Mouse (Mus musculus): ENCODE results near the gene Cpeb3. TPM values are rescaled to one million over a fixed set of nuclear protein-coding genes. Genes with fewer than 3 reads are reported as not detected.

Gene Cpeb3
- polyA plus RNA-seq, 1 experiment from 2014 or later = 7.9 TPM

GRCm38 (mm10) chr19:37174716-37175435 is 33.5 kb downstream of the Cpeb3 start:
- peak overlapping the region; percentile 96 for H3K9ac ChIP-seq
- peak overlapping the region; percentile 83 for H3K4me3 ChIP-seq
- H3K27me3 ChIP-seq (replicated peaks) = peaks cover 14% of the 10 kb centered on the region
- H3K27ac ChIP-seq (replicated peaks) = peak overlapping the region; percentile 96
- WGBS = 1% methylated on average over 36 of the region's 36 CpGs
- peaks cover 6% of the 10 kb centered on the region for H3K36me3 ChIP-seq
- no peaks in the 10 kb centered on the region for H3K9me3 ChIP-seq
- peaks cover 25% of the 10 kb centered on the region for H3K4me1 ChIP-seq
- ATAC-seq (ENCODE audit: extremely low read depth, insufficient number of reproducible peaks, low FRiP score, low TSS enrichment) = 0 out of 2 replicates have a peak, but pooled peaks have one; percentile 20
- H3K4me2 ChIP-seq = peak overlapping the region; percentile 97

DNA sequence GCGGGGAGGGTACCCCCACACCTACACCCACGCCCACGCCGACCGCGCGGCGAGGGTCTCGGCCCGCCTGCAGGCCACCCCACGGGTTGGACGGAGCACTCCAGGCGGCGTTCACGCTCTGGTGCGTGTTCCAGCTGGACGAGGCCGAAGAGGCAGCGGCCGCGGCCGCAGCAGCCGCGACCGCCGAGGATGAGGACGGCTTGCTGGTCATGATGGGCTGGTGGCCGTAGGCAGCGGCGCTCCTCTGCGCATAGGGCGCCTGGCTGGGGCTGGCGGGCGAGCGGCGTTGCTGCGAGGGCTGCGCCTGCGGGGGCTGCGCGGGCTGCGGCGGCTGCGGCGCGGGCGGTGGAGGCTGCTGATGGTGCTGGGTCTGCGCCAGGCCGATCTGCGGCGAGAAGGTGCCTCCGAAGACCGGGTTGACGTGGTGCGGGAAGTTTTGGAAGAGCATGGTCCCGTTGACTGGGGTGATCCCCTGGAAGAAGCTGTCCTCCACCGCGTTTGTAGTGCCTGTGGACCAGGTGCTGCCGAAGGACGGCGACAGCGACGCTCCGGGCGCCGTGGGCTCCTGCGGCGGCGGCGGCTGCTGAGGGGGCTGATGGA is 34.2 kb downstream of the Cpeb3 start:
- Histone ChIP-seq H3K36me3 (peaks cover 6% of the 10 kb centered on the region), H3K4me3 (peak overlapping the region; percentile 83), H3K4me2 (peak overlapping the region; percentile 97), H3K27me3 (replicated peaks) (peaks cover 14% of the 10 kb centered on the region), H3K27ac (replicated peaks) (peak overlapping the region; percentile 96), H3K9ac (peak overlapping the region; percentile 96), H3K4me1 (peaks cover 25% of the 10 kb centered on the region), H3K9me3 (no peaks in the 10 kb centered on the region)
- WGBS = under 1% methylated on average over 69 of the region's 70 CpGs
- peak; percentile 40; the same call in 1 of the 2 replicates for ATAC-seq (ENCODE audit: extremely low read depth, insufficient number of reproducible peaks, low FRiP score, low TSS enrichment)

DNA sequence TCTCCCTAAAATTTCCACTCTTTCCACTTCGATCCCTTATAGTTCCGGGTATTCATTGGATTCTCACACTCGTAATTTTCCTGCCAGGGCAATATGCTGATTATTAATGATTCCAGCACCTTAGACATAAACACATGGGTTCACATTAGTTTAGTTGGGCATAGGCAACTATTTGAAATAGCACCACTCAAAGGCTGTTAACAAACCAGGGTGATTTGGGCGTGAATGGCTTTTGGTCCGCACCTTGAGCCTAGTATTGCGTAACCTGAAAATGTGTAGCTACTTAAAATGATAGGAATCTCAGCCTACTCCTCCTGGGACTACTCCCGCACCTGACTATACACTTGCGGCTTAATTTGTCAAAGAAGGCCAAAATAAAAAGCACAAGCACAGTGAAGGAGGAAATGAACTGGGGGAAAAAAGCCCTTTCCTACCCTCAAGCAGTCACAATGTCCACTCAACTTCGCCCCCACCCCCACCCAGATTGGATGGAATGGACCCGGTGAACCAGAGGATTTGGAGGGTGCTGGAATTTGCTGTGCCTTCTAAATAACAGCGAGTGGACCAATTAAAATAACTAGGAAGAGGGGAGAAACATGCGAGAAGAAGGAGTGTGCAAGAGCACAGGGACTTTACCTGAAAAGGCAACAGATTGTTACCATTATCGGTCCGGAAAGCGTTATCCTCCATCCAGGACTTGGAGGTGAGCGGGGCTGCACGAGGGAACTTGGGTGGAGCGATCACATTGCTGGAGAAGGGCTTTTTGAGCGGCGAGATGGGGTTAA is 34.9 kb downstream of the Cpeb3 start:
- Histone ChIP-seq H3K9ac (peak overlapping the region; percentile 96), H3K4me2 (peak overlapping the region; percentile 97), H3K27ac (replicated peaks) (peak overlapping the region; percentile 96), H3K4me3 (peak overlapping the region; percentile 83), H3K9me3 (no peaks in the 10 kb centered on the region), H3K27me3 (replicated peaks) (peaks cover 14% of the 10 kb centered on the region), H3K4me1 (peaks cover 23% of the 10 kb centered on the region), H3K36me3 (peaks cover 6% of the 10 kb centered on the region)
- 26% methylated on average over 20 of the region's 20 CpGs for WGBS
- no peak for ATAC-seq (ENCODE audit: extremely low read depth, insufficient number of reproducible peaks, low FRiP score, low TSS enrichment)

DNA sequence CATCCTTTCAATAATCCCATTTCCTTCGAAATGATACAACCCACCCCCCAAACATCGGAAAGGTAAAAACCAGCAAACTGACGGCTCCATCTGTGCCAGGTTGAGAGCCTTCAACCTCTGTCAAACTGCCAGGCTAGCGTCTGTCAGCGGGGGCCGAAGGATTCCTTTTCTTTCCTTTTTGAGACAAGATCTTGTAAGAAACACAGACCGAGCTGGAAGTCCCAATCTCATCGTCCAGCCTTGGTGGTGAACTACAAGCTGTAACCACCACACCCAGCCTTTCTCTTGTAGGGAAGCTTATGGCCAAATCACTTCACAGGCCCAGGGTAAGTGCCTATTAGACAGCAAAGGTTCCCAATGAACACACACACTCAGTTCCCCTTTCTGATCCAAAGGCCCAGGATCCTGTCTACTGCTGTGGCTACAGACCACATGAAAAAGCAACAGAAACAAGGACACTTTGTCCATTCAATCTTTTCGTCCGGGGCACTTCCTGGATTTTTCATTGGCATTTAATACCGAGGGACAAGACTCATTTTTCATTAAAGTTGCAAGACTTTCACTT is 35.8 kb downstream of the Cpeb3 start:
- H3K9me3 ChIP-seq = no peaks in the 10 kb centered on the region
- H3K36me3 ChIP-seq = peaks cover 11% of the 10 kb centered on the region
- peak overlapping the region; percentile 83 for H3K4me3 ChIP-seq
- ATAC-seq (ENCODE audit: extremely low read depth, insufficient number of reproducible peaks, low FRiP score, low TSS enrichment) = no peak
- H3K4me1 ChIP-seq = peaks cover 16% of the 10 kb centered on the region; the same call in 1 of the 2 replicates
- peaks cover 14% of the 10 kb centered on the region for H3K27me3 ChIP-seq (replicated peaks)
- 61% methylated on average over 11 of the region's 11 CpGs for WGBS
- H3K9ac ChIP-seq = peak overlapping the region; percentile 96
- H3K27ac ChIP-seq (replicated peaks) = peak overlapping the region; percentile 96
- H3K4me2 ChIP-seq = peak overlapping the region; percentile 97

DNA sequence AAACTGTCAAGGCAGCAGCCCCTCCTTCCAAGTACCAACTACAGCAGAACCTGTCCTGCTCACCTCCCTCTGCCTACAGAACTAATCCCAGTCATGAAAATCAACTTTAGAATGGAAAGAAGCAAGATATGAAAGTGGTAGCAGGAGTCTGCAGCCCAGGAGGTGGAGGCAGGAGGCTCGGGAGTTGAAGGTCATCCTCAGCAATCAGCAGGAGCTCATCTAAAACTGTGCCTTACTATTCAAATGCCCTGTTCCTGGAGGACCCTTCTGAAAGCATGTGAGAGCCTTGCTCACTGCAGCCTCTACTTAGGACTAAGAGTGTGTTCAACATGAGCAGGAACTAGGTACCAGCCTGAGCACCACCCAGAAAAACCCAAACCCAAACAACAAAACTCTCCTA is 36.3 kb downstream of the Cpeb3 start:
- H3K27me3 ChIP-seq (replicated peaks) = peaks cover 14% of the 10 kb centered on the region
- peak overlapping the region; percentile 83 for H3K4me3 ChIP-seq
- ATAC-seq (ENCODE audit: extremely low read depth, insufficient number of reproducible peaks, low FRiP score, low TSS enrichment) = no peak
- peak overlapping the region; percentile 96 for H3K9ac ChIP-seq
- peak overlapping the region; percentile 96 for H3K27ac ChIP-seq (replicated peaks)
- H3K36me3 ChIP-seq = peaks cover 12% of the 10 kb centered on the region
- no peaks in the 10 kb centered on the region for H3K9me3 ChIP-seq
- H3K4me2 ChIP-seq = peak overlapping the region; percentile 97
- 26% methylated on average over 1 of the region's 1 CpGs for WGBS
- peaks cover 16% of the 10 kb centered on the region; the same call in 1 of the 2 replicates for H3K4me1 ChIP-seq

- Histone ChIP-seq H3K36me3 (no peaks in the 10 kb centered on the region), H3K9ac (no peak overlapping the region), H3K27me3 (replicated peaks) (no peaks in the 10 kb centered on the region), H3K4me3 (no peak overlapping the region), H3K27ac (replicated peaks) (no peak overlapping the region), H3K9me3 (no peaks in the 10 kb centered on the region), H3K4me1 (peaks cover 17% of the 10 kb centered on the region), H3K4me2 (no peak overlapping the region)
- no peak for ATAC-seq (ENCODE audit: extremely low read depth, insufficient number of reproducible peaks, low FRiP score, low TSS enrichment)
- WGBS = 87% methylated on average over 5 of the region's 5 CpGs
These were observed 51.5 kb downstream of the Cpeb3 start for GRCm38 (mm10) chr19:37156770-37157336.

GRCm38 (mm10) chr19:37156040-37156439 is 52.4 kb downstream of the Cpeb3 start:
- no peak overlapping the region for H3K9ac ChIP-seq
- H3K9me3 ChIP-seq = no peaks in the 10 kb centered on the region
- WGBS = 61% methylated on average over 4 of the region's 4 CpGs
- no peak overlapping the region for H3K4me3 ChIP-seq
- no peak for ATAC-seq (ENCODE audit: extremely low read depth, insufficient number of reproducible peaks, low FRiP score, low TSS enrichment)
- H3K4me2 ChIP-seq = no peak overlapping the region
- no peaks in the 10 kb centered on the region for H3K36me3 ChIP-seq
- H3K27ac ChIP-seq (replicated peaks) = no peak overlapping the region
- H3K4me1 ChIP-seq = peaks cover 17% of the 10 kb centered on the region
- no peaks in the 10 kb centered on the region for H3K27me3 ChIP-seq (replicated peaks)

GRCm38 (mm10) chr19:37147145-37147544 is 61.3 kb downstream of the Cpeb3 start:
- Histone ChIP-seq H3K36me3 (no peaks in the 10 kb centered on the region), H3K27me3 (replicated peaks) (no peaks in the 10 kb centered on the region), H3K9me3 (no peaks in the 10 kb centered on the region), H3K27ac (replicated peaks) (no peak overlapping the region), H3K4me2 (no peak overlapping the region), H3K4me1 (peaks cover 39% of the 10 kb centered on the region), H3K4me3 (no peak overlapping the region), H3K9ac (peak overlapping the region; percentile 33; the same call in 1 of the 2 replicates)
- 48% methylated on average over 4 of the region's 4 CpGs for WGBS
- ATAC-seq (ENCODE audit: extremely low read depth, insufficient number of reproducible peaks, low FRiP score, low TSS enrichment) = no peak

GRCm38 (mm10) chr19:37145846-37146245 is 62.6 kb downstream of the Cpeb3 start:
- H3K4me2 ChIP-seq = no peak overlapping the region
- WGBS = 80% methylated on average over 1 of the region's 1 CpGs
- H3K27ac ChIP-seq (replicated peaks) = peak overlapping the region; percentile 46; the same call in 1 of the 2 replicates
- H3K4me3 ChIP-seq = no peak overlapping the region
- no peaks in the 10 kb centered on the region for H3K27me3 ChIP-seq (replicated peaks)
- H3K9ac ChIP-seq = no peak overlapping the region
- peaks cover 51% of the 10 kb centered on the region for H3K4me1 ChIP-seq
- no peaks in the 10 kb centered on the region for H3K36me3 ChIP-seq
- ATAC-seq (ENCODE audit: extremely low read depth, insufficient number of reproducible peaks, low FRiP score, low TSS enrichment) = no peak
- H3K9me3 ChIP-seq = no peaks in the 10 kb centered on the region

DNA sequence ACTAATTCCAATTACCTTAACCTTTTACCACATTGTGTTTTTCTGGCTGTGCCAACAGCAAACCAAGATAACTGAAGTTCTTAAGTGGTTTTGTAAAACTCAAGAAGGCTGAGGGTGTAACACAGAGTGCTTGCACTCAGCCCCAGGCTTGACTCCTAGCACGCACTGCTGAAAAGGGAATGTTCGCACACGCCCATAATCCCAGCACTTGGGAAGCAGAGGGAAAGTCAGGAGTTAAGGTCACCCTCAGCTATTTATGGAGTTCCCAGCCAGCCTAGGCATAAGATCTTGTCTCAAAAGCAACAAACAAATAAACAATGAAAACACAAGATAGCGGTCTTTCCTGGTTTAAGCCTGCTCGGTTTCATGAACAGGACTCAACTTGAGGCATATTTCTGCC is 63.0 kb downstream of the Cpeb3 start:
- ATAC-seq (ENCODE audit: extremely low read depth, insufficient number of reproducible peaks, low FRiP score, low TSS enrichment) = no peak
- Histone ChIP-seq H3K4me2 (no peak overlapping the region), H3K36me3 (no peaks in the 10 kb centered on the region), H3K9me3 (no peaks in the 10 kb centered on the region), H3K9ac (no peak overlapping the region), H3K27me3 (replicated peaks) (no peaks in the 10 kb centered on the region), H3K27ac (replicated peaks) (peak overlapping the region; percentile 46; the same call in 1 of the 2 replicates), H3K4me1 (peaks cover 52% of the 10 kb centered on the region), H3K4me3 (no peak overlapping the region)
- WGBS = 69% methylated on average over 5 of the region's 5 CpGs

Data from heart, embryonic 13.5 days (tissue).